Mouse (Mus musculus): ENCODE measurements at regions not wholly inside any gene's neighbourhood (a gene's known extent, or its start where the extent isn't known, plus 50 kb on each side); places are given as distances from the start of the nearest gene placed in this dataset.

GRCm38 (mm10) chr17:80891656-80892055, 52.8 kb upstream of the Tmem178 start:
- no peak for DNase-seq (ENCODE audit: low spot score)

- no peak for DNase-seq (ENCODE audit: low spot score)
Measured at GRCm38 (mm10) chr17:80889095-80889494, 55.3 kb upstream of the Tmem178 start.

- DNase-seq (ENCODE audit: low spot score), result no peak
Measured at GRCm38 (mm10) chr17:80887749-80888119, 56.7 kb upstream of the Tmem178 start.

GRCm38 (mm10) chr17:80887021-80887748, 57.2 kb upstream of the Tmem178 start:
- DNase-seq (ENCODE audit: low spot score), result no peak

- DNase-seq (ENCODE audit: low spot score), result no peak
Measured at GRCm38 (mm10) chr17:80886211-80886701, 58.2 kb upstream of the Tmem178 start.

- DNase-seq (ENCODE audit: low spot score), result no peak
Measured at GRCm38 (mm10) chr17:80885706-80886105, 58.7 kb upstream of the Tmem178 start.

GRCm38 (mm10) chr17:80884886-80885285, 59.5 kb upstream of the Tmem178 start:
- no peak for DNase-seq (ENCODE audit: low spot score)

- no peak for DNase-seq (ENCODE audit: low spot score)
Measured at GRCm38 (mm10) chr17:80882476-80882875, 62.0 kb upstream of the Tmem178 start.

- DNase-seq (ENCODE audit: low spot score), result no peak
Measured at GRCm38 (mm10) chr17:80880325-80880724, 64.1 kb upstream of the Tmem178 start.

- DNase-seq (ENCODE audit: low spot score), result peak; percentile 61
Measured at GRCm38 (mm10) chr17:80875352-80876044, 68.9 kb upstream of the Tmem178 start.

GRCm38 (mm10) chr17:80870965-80871364, 73.5 kb upstream of the Tmem178 start:
- DNase-seq (ENCODE audit: low spot score), result no peak

- no peak for DNase-seq (ENCODE audit: low spot score)
Measured at GRCm38 (mm10) chr17:80862338-80862737, 82.1 kb upstream of the Tmem178 start.

- no peak for DNase-seq (ENCODE audit: low spot score)
Measured at GRCm38 (mm10) chr17:80846996-80847810, 97.2 kb upstream of the Tmem178 start.

GRCm38 (mm10) chr17:80845349-80845748, 99.1 kb upstream of the Tmem178 start:
- DNase-seq (ENCODE audit: low spot score), result no peak

- no peak for DNase-seq (ENCODE audit: low spot score)
Measured at GRCm38 (mm10) chr17:80841903-80842302, 102.5 kb upstream of the Tmem178 start.

- DNase-seq (ENCODE audit: low spot score), result no peak
Measured at GRCm38 (mm10) chr17:80840896-80841295, 103.5 kb upstream of the Tmem178 start.

- DNase-seq (ENCODE audit: low spot score), result no peak
Measured at GRCm38 (mm10) chr17:80840452-80840851, 104.0 kb upstream of the Tmem178 start.

- DNase-seq (ENCODE audit: low spot score), result no peak
Measured at GRCm38 (mm10) chr17:80834701-80835100, 106.4 kb upstream of the Map4k3 start.

- no peak for DNase-seq (ENCODE audit: low spot score)
Measured at GRCm38 (mm10) chr17:80834176-80834517, 105.9 kb upstream of the Map4k3 start.

GRCm38 (mm10) chr17:80833355-80834175, 105.3 kb upstream of the Map4k3 start:
- DNase-seq (ENCODE audit: low spot score), result no peak

- no peak for DNase-seq (ENCODE audit: low spot score)
Measured at GRCm38 (mm10) chr17:80831686-80832085, 103.4 kb upstream of the Map4k3 start.

- no peak for DNase-seq (ENCODE audit: low spot score)
Measured at GRCm38 (mm10) chr17:80827896-80828295, 99.6 kb upstream of the Map4k3 start.
